Mouse (Mus musculus) ES-Bruce4 (cell line): ENCODE measurements around the gene Ccndbp1. TPM values are rescaled to one million over a fixed set of nuclear protein-coding genes. Genes with fewer than 3 reads are reported as not detected.

Experiments used
- H3K27ac ChIP-seq: 2 replicates; pipeline ENCODE4 v1.5.1; 2012; ENCODE audit warnings: low read length, inconsistent platforms; ENCODE audit not compliant: insufficient read depth
- H3K27me3 ChIP-seq: 2 replicates; pipeline ENCODE4 v1.6.1; 2012; ENCODE audit warnings: mild to moderate bottlenecking, low read length, inconsistent platforms; ENCODE audit not compliant: control insufficient read depth, poor library complexity, insufficient read depth, severe bottlenecking
- H3K36me3 ChIP-seq: 2 replicates; pipeline ENCODE4 v1.6.1; 2012; ENCODE audit warnings: inconsistent platforms, mild to moderate bottlenecking, low read length, moderate library complexity; ENCODE audit not compliant: control insufficient read depth, poor library complexity, insufficient read depth, severe bottlenecking
- H3K4me1 ChIP-seq: one replicate; pipeline ENCODE4 v1.8.1; 2011; ENCODE audit warnings: low read length; ENCODE audit not compliant: control insufficient read depth, insufficient read depth
- H3K4me3 ChIP-seq: 2 replicates; pipeline ENCODE4 v1.5.1; 2011; ENCODE audit warnings: low read depth, mild to moderate bottlenecking, low read length
- H3K9ac ChIP-seq: 2 replicates; pipeline ENCODE4 v1.6.1; 2012; ENCODE audit warnings: low read depth, mild to moderate bottlenecking, inconsistent platforms; ENCODE audit not compliant: poor library complexity, severe bottlenecking
- H3K9me3 ChIP-seq: replicated peaks from 2 replicates; pipeline ENCODE4 v1.6.1; 2012; ENCODE audit warnings: mild to moderate bottlenecking, low read length, inconsistent platforms; ENCODE audit not compliant: control insufficient read depth, poor library complexity, insufficient read depth, severe bottlenecking
- CTCF ChIP-seq: IDR thresholded peaks from one replicate; pipeline ENCODE4 v1.8.1; 2011; ENCODE audit warnings: low read depth, low read length
- EP300 ChIP-seq: IDR thresholded peaks from 2 replicates; pipeline ENCODE4 v1.6.1; 2011; ENCODE audit warnings: low read depth, low read length; ENCODE audit not compliant: insufficient read depth
- POLR2A ChIP-seq: IDR thresholded peaks from one replicate; pipeline ENCODE4 v1.8.1; 2011; ENCODE audit warnings: low read length; ENCODE audit not compliant: insufficient read depth
- polyA plus RNA-seq: library from polyadenylated mRNA; stranded (reverse); fragments of >200 nt; gene quantifications from 2 replicates; pipeline ENCODE4 v1.2.4, GENCODE M21; 2011; ENCODE audit warnings: low read depth; ENCODE audit not compliant: missing spikeins, insufficient read depth, insufficient read length

Ccndbp1 gene
- polyA plus RNA-seq, 1 experiment: 30.9 TPM

GRCm38 (mm10) chr2:121054060-121054459 is 45.9 kb downstream of the Ccndbp1 start:
- Histone ChIP-seq H3K27ac (no peak overlapping the region), H3K4me3 (no peak overlapping the region), H3K36me3 (no peaks in the 10 kb centered on the region), H3K9ac (no peak overlapping the region), H3K4me1 (no peaks in the 10 kb centered on the region), H3K27me3 (no peaks in the 10 kb centered on the region), H3K9me3 (no peaks in the 10 kb centered on the region)
- TF ChIP-seq EP300 (no peak), CTCF (no peak), POLR2A (no peak)

DNA sequence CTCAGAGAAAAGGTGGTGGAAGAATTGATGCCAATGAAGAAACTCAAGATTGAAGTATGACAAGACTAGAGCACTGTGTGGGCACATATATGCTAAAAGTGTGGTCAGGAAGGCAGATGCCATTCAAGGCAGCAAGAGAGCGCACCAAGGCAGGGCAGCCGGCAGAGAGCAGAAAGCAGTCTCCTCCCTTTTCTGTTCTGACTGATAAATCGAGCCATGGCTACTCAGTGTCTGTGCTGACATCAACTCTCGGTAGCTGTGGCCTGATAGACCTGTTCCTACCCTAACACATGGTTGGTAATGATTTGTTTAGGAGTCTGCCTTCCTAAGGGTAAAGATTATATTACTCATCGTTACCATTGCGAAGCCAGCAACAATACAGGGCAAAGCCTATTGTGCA is 47.7 kb downstream of the Ccndbp1 start:
- no peak for TF ChIP-seq POLR2A
- no peak for TF ChIP-seq EP300

DNA sequence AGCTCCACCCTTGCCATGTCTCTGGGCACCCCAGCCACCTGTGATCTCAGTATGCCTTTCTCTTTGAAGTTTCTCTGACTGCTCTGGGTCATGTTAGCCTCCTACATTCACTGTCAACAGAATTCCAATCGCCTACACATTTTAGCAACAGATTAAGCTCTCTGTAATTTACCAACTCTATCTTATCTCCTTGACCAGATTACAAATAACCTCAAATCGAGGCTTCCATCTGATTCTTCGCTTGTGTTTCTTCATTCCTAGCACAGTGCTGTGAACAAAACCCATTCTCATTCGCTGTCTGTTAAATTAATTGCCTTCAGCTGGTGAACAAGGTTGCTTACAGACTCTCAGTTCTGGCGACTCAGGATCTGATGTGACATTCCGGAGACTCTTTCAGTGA is 49.8 kb downstream of the Ccndbp1 start:
- Histone ChIP-seq H3K27me3 (no peaks in the 10 kb centered on the region), H3K9me3 (no peaks in the 10 kb centered on the region), H3K27ac (no peak overlapping the region), H3K4me3 (no peak overlapping the region), H3K36me3 (no peaks in the 10 kb centered on the region), H3K9ac (no peak overlapping the region), H3K4me1 (no peaks in the 10 kb centered on the region)
- TF ChIP-seq POLR2A (no peak), EP300 (no peak), CTCF (no peak)

More for the DNA sequence above, 47.7 kb downstream of the Ccndbp1 start:
- H3K4me1 ChIP-seq: no peaks in the 10 kb centered on the region
- H3K27ac ChIP-seq: no peak overlapping the region
- H3K4me3 ChIP-seq: no peak overlapping the region
- H3K27me3 ChIP-seq: no peaks in the 10 kb centered on the region
- H3K9ac ChIP-seq: no peak overlapping the region
- H3K9me3 ChIP-seq: no peaks in the 10 kb centered on the region
- H3K36me3 ChIP-seq: no peaks in the 10 kb centered on the region

- H3K9ac ChIP-seq: no peak overlapping the region
- no peak for TF ChIP-seq CTCF
- no peak for TF ChIP-seq POLR2A
- no peaks in the 10 kb centered on the region for H3K36me3 ChIP-seq
- H3K9me3 ChIP-seq: no peaks in the 10 kb centered on the region
- H3K4me1 ChIP-seq: no peaks in the 10 kb centered on the region
- H3K4me3 ChIP-seq: no peak overlapping the region
- H3K27ac ChIP-seq: no peak overlapping the region
- no peaks in the 10 kb centered on the region for H3K27me3 ChIP-seq
These were observed 53.1 kb downstream of the Ccndbp1 start for GRCm38 (mm10) chr2:121061315-121061714.

Other genes with a start within 250 kb of the Ccndbp1 start
- 17.0 and 19.7 TPM in 2 replicates for gene Cdan1, start 158.3 kb upstream of the Ccndbp1 start, polyA plus RNA-seq
- gene Ttbk2, start 157.8 kb upstream of the Ccndbp1 start, polyA plus RNA-seq: 10.7 and 13.0 TPM in 2 replicates
- 29.5 and 30.6 TPM in 2 replicates for gene Ubr1, start 37.7 kb upstream of the Ccndbp1 start, polyA plus RNA-seq
- 4.0 and 9.5 TPM in 2 replicates for gene Tmem62, start 31.4 kb upstream of the Ccndbp1 start, polyA plus RNA-seq
- not detected in 2 replicates for gene Epb42, start 28.7 kb downstream of the Ccndbp1 start, polyA plus RNA-seq
- not detected in 2 replicates for gene Tgm5, start 77.4 kb downstream of the Ccndbp1 start, polyA plus RNA-seq
- gene Tgm7, start 101.4 kb downstream of the Ccndbp1 start, polyA plus RNA-seq: not detected in 2 replicates
- gene Adal, start 132.0 kb downstream of the Ccndbp1 start, polyA plus RNA-seq: 11.1 and 12.2 TPM in 2 replicates
- gene Lcmt2, start 132.2 kb downstream of the Ccndbp1 start, polyA plus RNA-seq: 3.1 and 3.3 TPM in 2 replicates
- 42.5 and 52.4 TPM in 2 replicates for gene Tubgcp4, start 162.3 kb downstream of the Ccndbp1 start, polyA plus RNA-seq
- gene Zscan29, start 162.7 kb downstream of the Ccndbp1 start, polyA plus RNA-seq: 6.1 and 6.4 TPM in 2 replicates